Mouse (Mus musculus) cerebellum, adult 9-11 months (tissue): ENCODE data around the gene Tln2.

Experiments
- DNase-seq: peaks from one replicate; pipeline ENCODE4 v3.0.0; 2022

The Tln2 gene

DNA sequence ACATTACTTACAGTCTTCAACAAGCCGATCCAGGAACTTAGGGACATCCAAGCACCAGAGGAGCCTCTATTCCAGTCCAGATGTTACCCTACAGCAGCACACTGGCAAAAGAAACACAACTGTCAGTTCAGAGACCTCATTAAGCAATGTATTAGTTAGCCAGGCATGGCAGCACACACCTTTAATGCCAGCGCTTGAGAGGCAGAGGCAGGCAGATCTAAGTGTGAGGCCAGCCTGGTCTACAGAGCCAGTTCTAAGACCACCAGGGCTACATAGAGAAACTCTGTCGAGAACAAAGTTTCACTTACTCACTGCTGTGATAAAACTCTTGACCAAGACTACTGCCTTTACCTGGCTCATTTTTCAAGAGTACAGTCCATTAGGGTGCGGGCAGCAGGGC, at the start of gene Tln2:
Gene Tln2, minus strand, starts transcription at position 101 of the 400 bp plus-strand sequence.
- no peak for DNase-seq

DNA sequence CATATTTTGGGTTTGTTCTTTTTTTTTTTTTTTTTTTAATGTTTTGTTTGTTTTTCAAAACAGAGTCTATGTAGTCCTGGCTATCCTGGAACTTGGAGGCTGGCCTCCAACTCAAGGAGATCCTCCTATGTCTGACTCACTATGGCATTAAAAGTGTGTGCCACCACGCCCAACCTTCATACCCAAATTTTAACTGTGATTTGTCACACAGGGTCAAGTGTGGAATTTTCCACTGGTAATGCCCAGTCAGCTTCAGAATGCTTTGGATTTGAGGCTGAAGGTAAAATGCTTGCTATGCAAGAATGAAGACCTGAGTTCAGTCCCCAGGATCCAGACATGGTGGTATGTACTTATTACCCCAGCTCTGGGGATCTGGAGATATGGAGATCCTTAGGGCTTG, 49.7 kb upstream of the Tln2 start:
- DNase-seq, result no peak

DNA sequence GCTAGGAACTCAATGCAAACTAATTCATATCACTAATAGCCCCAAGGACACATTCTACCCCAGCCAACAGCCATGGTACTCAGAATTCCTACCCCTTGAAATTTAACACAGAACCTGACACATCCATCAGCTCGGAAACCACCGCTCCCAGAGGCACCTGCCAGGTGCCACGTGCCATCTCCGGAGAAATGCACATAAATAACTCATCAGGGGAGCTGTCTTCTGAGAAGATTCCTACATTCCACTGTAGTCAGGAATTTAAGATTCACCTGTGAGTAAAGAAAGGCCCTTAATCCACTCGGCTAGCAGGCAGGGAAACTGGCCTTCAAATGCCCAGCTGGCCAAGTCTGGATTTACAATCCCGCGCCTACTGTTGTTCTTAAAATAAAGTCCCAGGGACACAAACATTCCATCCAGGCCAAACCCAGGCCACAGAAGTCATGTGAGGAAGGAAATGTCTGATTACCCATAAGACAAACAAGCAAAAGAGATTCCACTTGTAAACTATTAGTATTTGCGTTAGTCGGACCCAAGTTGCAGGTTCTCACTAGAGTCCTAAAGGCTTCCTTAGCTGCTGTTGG, 48.4 kb upstream of the Tln2 start:
- no peak for DNase-seq

DNA sequence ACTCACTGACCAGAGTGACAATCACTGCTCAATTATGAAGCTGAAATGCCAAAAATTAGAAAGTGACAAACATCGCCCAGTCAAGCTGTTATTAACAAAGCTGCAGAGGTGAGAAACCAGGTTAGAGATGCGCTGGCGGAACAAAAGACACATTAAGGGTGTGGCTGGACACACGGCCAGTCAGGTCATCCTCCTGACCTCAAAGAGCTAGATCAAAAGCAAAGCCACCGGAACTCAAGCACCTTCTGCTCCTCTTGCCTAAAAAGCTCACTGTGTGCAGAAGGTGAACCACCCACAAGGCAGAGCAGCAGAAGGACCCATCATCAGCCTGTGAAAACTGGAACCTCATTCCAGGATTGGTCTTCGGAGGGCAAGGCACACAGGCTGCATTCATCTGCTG, 47.8 kb upstream of the Tln2 start:
- DNase-seq, result no peak

DNA sequence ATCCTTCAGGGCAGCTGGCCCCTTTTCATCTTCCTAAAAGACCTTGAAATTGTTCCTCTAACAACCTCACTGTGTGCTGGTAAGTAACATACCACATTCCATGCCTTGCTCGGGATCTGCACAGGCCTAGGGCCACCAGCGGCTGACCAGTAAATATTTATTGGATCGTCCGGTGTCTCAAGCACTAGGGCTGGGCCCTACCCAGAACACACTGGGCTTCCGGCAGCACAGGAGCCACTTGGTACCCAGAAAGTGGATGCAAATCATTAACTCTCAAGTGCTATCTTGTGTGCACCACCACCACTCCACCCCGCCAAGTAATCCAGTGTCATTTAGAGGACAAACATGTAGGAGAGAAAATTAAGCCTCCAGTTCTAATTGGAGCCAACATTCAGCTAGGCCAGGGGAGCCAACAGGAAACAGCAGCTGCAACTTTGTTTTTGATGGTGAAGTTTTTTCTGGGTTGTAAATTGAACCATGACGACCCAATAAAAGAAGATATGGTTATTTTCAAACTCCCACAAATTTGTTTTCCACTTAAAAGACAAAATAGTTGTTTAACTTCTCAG, 46.4 kb upstream of the Tln2 start:
- no peak for DNase-seq

DNA sequence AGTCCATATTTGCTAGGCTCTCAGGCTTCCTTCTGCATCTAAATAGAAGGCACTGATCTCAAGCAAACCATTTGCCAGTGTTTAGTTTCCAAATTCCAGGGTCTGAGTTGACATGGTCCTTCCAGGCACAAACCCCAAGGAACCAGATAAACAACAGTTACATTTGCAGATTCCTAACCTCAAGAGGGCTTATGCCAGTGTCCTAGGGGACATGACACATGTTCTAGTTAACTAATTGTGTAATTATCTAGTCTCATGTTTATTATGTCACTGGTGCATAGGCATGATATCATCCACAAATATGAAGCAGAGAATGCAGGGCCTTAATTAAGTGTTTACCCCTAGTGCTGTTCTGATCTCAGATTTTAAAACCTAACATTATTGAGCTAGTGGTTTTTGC, 45.4 kb upstream of the Tln2 start:
- DNase-seq, result no peak

DNA sequence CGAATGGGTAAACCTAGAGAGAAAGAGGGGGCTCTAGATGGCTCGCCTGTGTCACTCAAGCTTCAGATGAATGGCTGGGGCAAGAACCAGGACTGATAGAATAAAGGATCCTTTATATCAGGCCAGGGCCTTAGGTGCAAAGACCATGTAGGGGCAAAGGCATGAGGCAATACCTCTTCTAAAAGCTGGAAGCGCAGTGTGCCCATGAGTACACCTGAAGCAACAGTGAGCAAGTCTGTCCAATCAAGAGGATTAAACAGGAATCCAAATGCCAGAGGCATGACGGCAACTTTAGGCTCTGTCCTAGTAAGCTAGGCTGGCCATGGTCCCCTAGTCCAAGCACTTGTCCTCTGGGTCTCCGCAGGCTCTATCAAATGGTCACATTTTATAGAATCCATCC, 42.8 kb upstream of the Tln2 start:
- DNase-seq, result no peak

DNA sequence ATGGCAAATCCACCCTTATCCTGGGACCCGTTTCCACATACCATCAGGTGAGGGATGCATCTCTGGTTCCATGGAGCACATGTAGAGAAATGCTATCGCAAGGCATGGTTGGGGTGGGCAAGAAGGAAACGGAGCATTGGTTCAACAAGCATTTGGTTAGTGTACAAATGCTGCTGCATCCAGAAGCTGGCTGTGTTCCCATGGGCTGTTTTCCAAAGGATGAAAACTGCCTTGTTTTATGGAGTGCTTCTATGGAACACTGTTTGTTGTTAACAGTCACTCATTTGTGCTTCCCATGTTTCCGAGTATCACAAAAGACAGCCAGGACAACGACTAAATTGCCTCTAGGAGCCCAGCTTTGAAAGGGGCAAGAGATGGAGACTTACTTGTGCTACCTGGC, 35.7 kb upstream of the Tln2 start:
- no peak for DNase-seq

DNA sequence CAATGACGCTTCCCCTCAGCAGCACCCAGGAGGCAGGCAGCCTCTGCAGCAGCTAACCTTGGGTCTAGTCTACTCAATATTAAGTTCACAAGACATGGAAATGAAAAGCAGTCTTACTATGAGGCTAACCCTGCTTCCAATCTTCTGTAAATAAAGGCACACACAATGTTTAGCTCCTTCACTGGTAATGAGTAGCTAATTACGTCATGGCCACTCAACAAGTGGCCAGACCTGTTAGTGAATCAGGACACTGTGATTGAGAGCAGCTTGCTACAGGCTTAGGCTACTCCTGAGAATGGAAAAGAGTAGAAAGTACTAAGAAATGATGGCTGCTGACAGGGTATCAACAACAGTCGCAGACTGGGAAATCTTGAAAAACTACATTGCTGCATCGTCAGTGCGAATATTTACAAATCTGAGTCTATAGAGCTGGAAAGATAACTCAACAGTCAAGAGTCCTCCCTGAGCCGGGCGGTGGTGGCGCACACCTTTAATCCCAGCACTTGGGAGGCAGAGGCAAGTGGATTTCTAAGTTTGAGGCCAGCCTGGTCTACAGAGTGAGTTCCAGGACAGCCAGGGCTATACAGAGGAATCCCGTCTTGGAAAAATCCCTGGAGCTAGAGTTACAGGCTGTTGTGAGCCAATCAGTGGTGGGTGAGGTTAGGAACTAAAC, 34.1 kb upstream of the Tln2 start:
- DNase-seq, result no peak

DNA sequence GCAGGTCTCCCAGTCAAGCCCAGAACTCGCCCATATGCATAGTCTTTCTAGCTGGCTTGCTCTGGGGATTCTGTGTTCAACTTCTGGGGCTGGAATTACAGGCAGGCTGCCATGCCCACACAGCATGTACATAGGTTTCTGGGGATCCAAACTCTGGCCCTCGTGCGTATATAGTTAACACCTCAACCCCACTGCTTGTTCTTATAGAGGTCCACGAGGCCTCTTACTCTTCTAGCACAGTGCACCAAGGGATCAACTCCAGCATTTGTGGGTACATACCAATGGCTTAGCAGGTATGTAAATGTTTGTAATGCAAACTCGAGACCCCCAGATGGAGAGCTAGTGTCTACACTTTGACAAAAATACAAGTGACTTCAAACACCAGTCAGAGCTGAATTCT, 33.2 kb upstream of the Tln2 start:
- no peak for DNase-seq

DNA sequence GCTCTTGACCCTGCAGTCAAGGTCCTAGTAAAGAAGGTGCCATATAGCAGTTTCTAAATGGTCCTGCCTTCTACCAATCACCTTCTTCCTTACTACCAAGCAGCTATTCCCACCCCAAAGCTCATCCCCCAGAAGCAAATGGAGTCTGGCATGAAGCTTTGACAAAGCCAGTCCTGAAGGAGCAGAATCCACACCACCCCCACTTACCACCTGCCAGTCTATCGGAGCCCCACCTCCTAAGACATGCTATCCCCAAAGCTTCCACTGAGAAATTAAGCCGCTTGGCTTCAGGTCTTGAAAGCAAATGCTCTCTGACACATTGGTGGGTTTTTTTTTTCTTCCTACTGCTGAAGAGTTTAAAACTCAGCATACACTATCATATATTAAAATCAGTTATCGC, 27.6 kb upstream of the Tln2 start:
- no peak for DNase-seq

DNA sequence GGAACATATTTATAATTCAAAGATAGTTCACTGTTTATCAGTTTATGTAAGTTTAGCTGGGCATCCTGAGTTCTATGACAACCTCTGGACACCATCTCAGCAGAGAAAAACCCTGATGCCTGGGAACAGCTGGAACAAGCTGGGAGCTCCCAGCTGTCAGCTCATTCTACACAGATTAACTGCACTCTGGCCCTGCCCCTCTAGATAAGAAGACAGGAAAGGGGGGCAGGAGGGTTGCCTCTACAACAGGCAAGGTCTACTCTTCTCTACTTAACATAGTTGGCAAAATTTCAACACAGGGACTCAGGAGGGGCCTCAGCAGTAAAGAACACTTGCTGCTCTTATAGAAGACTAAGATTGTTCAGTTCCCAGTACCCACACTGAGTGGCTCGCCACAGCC, 27.0 kb upstream of the Tln2 start:
- no peak for DNase-seq

DNA sequence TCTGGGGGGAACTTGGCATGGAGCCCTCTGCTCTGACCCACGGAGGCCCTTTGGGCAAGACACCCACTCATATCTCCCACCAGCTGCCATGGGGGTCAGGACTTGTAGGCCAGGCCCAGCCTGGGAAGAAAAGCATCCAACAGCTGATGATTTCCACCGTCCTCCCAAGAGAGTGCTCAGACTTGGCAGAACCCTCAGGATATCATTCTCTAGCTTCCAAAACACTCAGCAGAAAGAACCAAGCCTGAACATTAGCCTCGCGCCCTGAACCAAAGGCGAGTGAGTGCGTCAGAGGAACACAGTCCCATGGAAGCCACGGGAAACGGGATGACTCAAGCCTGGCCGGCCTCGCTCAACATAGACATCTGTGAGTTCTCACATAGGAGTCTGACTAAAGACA, 25.4 kb upstream of the Tln2 start:
- DNase-seq, result no peak

DNA sequence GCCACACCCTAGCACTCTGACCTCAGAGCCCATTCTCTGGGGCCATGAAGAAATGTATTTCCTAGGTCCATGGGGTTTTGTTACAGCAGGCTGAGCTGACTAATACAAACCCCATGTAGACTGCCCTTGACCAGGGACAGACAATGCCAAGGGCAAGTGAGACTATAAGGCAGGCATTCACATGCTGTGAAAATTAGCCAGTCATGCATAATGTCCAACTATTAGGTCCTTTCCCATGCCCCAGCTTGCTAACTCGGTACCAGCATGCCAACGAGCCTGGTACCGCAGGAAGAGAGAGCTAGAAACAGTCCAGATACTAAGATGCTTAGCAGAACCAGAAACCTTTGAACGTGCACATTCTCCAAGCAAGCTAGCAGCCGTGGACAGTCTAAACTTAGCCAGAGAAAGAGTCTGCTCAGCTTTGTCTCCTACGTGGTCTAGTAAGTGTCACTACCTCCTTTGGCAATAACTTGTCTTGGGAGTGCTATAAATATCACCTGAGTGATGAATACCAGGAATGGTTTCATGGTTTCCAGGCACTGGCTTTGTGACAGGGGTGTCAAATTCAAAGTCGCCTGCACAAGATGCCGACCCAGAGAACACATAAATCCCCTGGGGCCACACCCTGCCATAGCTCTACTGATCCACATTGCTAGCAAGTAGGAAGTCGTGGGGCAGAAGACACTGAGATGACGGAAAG, 22.2 kb upstream of the Tln2 start:
- DNase-seq, result no peak

DNA sequence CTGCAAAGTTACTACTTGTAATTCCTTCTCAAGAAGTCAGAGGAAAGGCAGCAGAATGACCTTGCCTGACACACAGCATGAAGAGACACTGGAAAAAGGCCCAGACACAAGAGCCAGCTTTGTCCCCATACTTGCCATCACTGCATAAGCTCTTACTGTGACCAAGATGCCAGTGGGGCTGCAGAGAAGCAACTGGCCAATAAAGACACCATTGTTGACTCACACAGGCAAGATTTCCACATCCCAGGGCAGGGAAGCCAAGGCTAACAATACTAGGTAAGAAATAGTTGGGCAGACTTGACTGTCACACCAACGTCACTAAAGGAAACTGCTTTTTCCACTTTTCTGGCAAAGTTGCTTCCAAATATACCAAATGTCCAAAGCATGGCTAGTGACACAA, 20.0 kb upstream of the Tln2 start:
- no peak for DNase-seq

DNA sequence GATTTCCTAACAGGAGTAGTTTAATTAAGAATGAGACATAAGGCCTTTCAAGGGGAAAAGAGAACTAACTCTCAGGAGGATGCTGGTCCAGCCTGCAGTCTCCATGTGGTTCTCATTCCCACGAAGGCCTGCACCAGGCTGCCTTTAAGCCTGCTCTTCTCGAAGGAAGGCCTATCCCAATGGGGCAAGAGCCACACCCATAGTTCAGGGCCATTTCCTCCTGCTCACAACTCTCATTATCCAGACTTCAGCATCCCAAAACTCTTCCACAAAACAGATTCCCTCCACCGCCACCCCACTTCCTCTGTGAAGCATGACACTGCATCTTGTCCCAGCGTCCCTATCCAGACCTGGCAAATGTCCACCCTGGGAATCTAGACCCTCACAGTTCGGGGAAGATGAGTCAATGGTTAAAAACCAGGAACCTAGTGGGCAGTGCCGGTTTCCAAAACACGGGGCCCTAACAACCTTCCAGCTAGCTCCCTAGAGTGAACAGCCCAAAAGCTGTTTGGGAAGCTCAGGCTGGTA, 15.3 kb upstream of the Tln2 start:
- DNase-seq, result no peak

DNA sequence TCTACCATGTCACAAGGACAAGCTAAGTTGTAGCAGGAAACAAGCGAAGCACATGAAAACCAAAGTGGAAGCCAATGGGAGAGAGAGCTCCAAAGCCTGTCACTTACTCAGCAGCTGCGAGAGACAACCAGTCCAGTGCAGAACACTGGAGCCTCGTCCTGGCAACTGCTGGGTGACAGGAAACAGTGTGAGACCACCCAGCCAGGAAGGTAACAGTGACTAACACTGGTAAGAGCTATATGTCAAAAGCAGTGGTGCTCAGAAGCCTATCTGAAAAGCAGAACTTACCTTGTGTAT, 14.1 kb upstream of the Tln2 start:
- no peak for DNase-seq

DNA sequence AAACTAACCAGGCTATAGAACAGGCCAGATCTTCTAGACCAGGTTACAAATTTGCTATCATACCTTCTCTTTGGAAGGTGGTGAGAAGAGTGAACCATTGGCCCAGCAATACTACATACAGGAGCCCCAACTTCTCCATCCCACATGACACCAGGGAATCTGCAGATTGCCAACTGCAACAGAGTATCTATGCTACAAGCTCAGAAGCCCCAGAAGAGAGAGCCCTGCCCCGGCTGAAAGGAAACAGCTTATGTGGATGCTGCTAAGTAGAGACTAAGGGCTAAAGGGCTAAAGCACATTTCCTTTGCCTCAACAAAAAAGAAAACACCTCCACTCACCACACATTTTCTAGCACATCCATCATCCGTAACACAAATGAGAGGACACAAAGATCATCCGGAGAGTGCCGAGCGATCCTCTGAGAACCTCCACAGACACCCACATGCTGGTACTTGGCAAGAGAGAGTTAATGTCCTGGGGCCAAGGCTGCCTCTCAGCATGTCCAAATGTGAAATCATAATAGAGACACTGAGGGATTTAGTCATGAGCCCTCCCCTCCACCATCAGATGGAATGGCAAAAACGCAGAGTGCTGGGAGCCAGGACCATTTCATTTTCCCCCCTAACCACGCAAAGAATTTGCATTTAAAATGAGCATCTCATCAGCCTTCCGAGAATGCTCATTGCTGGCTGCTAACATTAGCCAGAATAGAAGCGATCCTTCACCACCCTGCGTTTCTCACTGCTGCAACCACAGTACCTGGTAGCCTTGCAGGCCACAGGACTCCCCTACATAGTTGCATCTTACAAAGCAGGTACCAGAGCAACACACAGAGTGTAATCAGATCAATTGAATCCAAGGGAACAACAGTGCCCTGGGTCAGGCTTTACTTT, 13.5 kb upstream of the Tln2 start:
- DNase-seq, result peak; percentile 54

DNA sequence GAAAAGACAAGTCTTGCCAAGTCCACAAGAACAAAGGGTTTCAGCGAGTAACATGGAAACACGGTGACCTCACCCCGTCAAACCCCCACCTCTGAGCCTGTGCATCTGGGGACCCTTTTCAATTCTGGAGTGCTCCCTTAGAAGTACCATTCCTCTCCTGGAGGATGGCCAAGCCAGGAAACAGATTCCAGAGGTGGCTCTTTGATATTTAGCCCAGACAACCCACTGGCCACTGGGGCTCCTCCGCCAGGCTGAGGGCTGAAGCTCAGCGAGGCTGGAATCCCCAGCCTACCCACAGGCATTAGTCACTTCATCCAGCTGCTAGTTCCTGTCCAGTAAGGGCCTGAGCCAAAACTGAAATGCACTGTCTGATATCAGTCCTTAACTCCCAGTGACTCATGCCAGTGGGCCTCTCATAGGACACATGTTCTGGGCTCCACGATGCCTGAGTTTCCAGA, 6.3 kb upstream of the Tln2 start:
- no peak for DNase-seq

DNA sequence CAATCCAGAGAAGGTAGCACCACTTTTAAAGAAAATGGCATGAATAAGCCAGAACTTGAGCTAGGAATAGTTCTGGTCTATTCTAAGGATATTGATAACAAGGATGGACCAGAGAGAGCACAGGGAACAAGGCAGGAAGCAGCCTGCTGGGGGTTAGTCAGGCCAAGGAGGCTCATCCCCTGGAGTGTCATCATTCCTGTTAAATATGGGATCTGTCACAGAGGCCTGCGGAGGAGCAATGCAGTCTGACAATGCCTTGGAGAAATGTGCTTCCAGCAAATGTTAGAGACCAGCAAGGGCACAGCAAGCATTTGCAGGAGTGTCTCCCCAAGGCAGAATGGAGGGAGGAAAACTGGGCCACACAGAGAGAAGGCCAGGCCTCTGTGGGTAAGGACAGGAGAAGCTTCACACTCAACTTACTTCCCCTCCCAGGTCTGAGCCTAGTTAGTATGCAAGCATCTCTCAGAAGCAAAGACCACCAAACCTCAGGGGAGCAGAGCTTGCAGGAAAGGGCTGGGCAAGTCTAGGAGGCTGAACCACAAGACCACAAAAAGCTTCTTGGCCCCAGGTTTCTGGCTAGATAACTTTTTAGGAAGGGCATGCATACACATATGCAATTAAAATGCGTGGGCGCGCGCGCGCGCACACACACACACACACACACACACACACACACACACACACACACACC, 9.5 kb downstream of the Tln2 start:
- no peak for DNase-seq

DNA sequence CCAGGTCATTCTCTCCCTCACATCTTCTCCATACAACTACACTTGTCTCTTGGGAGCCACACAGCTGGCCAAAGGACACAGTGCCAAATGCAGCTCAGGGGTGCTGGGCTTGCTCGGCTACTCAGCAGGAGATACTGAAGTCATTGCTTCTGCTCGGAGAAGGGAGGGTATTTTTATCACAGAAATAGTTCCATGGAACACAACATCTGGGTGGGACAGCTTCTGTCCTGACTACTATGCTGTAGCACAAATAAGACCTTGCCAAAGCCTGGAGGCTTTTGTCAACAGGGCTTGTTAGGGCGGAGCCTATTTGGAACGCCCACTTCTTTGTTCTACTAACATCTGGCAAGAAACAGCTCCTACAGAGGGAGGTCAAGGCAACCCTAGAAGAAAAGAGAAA, 10.2 kb downstream of the Tln2 start:
- DNase-seq, result no peak

DNA sequence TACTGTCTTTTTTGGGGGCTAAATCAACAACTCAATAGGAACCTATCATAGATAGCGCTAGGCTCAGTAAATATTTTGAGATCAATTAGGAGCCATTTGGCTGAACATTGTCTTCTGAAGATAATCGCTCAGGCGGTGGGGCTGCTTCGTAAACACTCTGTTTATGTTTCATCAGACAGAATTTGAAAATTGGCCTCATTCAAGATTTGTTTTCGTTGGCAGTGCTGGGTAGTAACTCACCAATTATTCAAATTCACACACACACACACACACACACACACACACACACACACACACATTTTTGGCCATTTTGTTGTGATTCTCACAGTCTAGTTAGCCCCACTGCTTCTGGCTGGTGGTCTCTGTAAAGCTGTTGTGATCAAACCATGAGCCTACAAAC, 12.9 kb downstream of the Tln2 start:
- no peak for DNase-seq

DNA sequence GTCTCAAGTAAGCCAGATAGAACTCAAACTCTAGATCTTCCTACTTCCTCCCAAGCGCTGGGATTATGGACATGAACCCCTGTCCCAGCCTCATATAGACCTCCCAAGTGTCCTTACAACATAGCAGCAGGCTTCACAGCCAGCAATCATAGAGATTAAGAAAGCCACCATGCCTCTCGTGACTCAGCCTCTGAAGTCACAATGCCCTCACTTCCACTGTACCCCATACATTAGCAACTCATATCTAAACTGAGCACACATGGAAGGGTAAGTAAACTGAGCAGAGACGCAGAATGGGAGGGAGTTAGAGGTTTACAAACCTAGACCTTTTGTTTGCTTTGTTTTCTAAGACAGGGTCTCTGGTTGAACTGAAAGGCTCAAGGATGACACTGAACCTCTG, 13.7 kb downstream of the Tln2 start:
- no peak for DNase-seq
